Mouse (Mus musculus) liver, adult (tissue): ENCODE results near the gene Pkib.

ENCODE experiments used
- GATA4 ChIP-seq: IDR thresholded peaks from 2 replicates; pipeline ENCODE4 v1.6.1; 2014; ENCODE audit warnings: mild to moderate bottlenecking, low read length; ENCODE audit not compliant: insufficient replicate concordance

The Pkib gene

GRCm38 (mm10) chr10:57783289-57784130 is 151.7 kb downstream of the Pkib start:
- no peak for TF ChIP-seq GATA4

- no peak for TF ChIP-seq GATA4
Observed at GRCm38 (mm10) chr10:57784131-57784875, 152.5 kb downstream of the Pkib start.

GRCm38 (mm10) chr10:57784876-57785150 is 153.0 kb downstream of the Pkib start, which contains the start of gene Fabp7:
Fabp7 (plus strand) TSS chr10:57784881.
- no peak for TF ChIP-seq GATA4

GRCm38 (mm10) chr10:57785552-57785951 is 153.8 kb downstream of the Pkib start:
- TF ChIP-seq GATA4: no peak
